Mouse (Mus musculus) small intestine, adult 2 months (tissue): ENCODE data around the gene Ptch1. TPM values are rescaled to one million over a fixed set of nuclear protein-coding genes. Genes with fewer than 3 reads are reported as not detected.

Experiments
- H3K27ac ChIP-seq: fragments of 200-500 bp; 2 replicates; pipeline ENCODE4 v1.5.1; 2012; ENCODE audit warnings: low read depth, low read length, control low read depth, inconsistent platforms; ENCODE audit not compliant: insufficient read depth
- H3K27me3 ChIP-seq: fragments of 200-500 bp; 2 replicates; pipeline ENCODE4 v1.6.1; 2012; ENCODE audit warnings: mild to moderate bottlenecking, moderate library complexity, low read length, inconsistent platforms; ENCODE audit not compliant: control insufficient read depth, insufficient read depth
- H3K36me3 ChIP-seq: fragments of 200-500 bp; 2 replicates; pipeline ENCODE4 v1.6.1; 2012; ENCODE audit warnings: mild to moderate bottlenecking, low read length, control low read depth, inconsistent platforms; ENCODE audit not compliant: control insufficient read depth, insufficient read depth
- H3K4me1 ChIP-seq: fragments of 200-500 bp; 2 replicates; pipeline ENCODE4 v1.6.1; 2012; ENCODE audit warnings: low read length, inconsistent platforms, mixed read lengths; ENCODE audit not compliant: control insufficient read depth, insufficient read depth, insufficient read length
- H3K4me3 ChIP-seq: fragments of 200-500 bp; 2 replicates; pipeline ENCODE4 v1.5.1; 2012; ENCODE audit warnings: low read depth, mild to moderate bottlenecking, control low read depth, inconsistent platforms, low read length, moderate library complexity
- CTCF ChIP-seq: fragments of 200-500 bp; IDR thresholded peaks from 2 replicates; pipeline ENCODE4 v1.5.1; 2012; ENCODE audit warnings: low read depth, mild to moderate bottlenecking, control low read depth, inconsistent platforms, low read length, moderate library complexity, mixed read lengths; ENCODE audit not compliant: insufficient replicate concordance, insufficient read length; ENCODE audit errors: extremely low read depth
- POLR2A ChIP-seq: fragments of 200-500 bp; IDR thresholded peaks from 2 replicates; pipeline ENCODE4 v1.6.1; 2012; ENCODE audit warnings: low read depth, mild to moderate bottlenecking, control low read depth, inconsistent platforms, low read length, moderate library complexity
- WGBS: fragments of 180-500 bp; shearing (Covaris S2); methylation state at CpG from one replicate; pipeline ENCODE4 v1.1.7; 2018; 5-methylcytosine and 5-hydroxymethylcytosine counted together
- polyA plus RNA-seq: library from polyadenylated mRNA; depleted of rRNA; stranded (reverse); fragments of >200 nt; gene quantifications from 2 replicates; pipeline ENCODE4 v1.2.3, GENCODE M21; 2012

The Ptch1 gene
- polyA plus RNA-seq, 1 experiment, result 20.5 TPM

DNA sequence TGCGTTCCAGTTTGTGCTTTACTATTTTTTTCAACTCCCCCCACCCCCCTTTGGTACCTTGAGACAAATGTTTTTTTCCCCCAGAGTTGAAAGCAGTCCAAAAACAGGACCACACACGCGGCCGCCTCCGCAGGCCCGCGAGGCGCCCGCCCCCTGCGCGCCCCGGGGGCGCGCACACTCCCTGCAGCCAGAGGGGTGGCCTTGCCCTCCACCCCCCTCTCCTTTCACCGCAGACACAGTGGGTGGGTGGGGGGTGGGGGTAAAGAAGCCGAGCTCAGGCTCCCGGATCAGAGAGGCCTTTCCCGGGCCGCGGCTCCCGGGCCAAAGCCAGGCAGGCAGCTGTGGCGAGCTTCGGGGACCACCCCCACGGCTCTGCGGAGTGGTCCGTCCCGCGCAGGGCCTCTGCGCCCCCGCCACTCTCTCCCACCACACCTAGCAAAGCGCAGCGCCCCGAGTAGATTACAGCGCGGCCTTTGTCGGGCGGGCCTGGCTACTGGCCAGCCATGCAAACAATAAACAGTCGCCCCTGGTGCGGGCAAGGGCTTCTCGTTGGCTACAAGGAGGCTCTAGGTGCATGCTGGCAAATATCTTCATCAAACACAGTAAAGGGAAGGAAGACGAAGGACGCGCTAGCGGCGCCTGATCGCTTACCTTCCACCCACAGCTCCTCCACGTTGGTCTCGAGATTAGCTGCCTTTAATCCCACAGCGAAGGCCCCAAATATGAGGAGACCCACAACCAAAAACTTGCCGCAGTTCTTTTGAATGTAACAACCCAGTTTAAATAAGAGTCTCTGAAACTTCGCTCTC lies 10.2 kb downstream of the Ptch1 start:
- WGBS, result under 1% methylated on average over 51 of the region's 51 CpGs
- peak overlapping the region; percentile 92 for H3K27ac ChIP-seq
- H3K36me3 ChIP-seq, result no peaks in the 10 kb centered on the region; the same call in 1 of the 2 replicates
- TF ChIP-seq POLR2A (peak; percentile 39; the same call in 1 of the 2 replicates), CTCF (no peak)
- H3K4me3 ChIP-seq, result peak overlapping the region; percentile 96
- peaks cover 5% of the 10 kb centered on the region; the same call in 1 of the 2 replicates for H3K4me1 ChIP-seq
- no peaks in the 10 kb centered on the region for H3K27me3 ChIP-seq

DNA sequence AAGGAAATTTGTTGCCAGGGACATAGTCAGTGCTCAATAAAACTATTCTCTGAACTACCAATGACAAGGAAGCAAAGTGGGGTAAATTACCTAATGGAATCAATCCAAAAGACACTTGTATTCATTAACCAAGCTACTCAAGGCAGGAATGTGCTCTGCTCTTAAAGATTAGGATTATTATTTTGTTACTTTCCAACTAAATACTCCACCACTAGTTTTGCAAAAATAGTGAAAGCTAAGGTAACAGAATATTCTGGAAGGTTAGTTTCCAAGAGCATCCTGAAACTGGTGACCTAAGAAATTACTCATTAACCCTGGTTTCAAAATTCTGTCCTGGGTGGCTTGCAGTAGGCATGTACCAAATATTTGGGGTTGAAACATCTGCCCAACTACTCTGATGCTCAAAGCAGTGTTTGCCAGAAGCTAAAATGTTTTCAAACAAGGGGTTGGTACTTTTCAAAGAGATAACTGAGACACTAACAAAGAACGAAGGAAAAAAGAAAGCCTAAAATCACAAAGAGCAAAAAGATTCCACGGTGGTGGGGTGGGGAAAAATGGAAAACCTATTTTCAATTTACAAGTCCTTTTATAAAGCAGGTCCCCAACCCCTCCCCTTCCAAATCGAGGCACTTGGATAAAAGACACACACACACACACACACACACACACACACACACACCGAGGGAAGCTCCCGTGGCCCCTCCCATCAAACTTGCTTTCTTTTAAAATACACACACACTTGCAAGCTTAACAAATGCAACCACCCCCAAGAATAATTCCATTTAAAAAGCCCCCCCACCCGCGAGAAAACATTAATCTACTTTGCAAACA lies 11.0 kb downstream of the Ptch1 start:
- H3K4me3 ChIP-seq, result peak overlapping the region; percentile 96
- H3K27ac ChIP-seq, result peak overlapping the region; percentile 15; the same call in 1 of the 2 replicates
- 2% methylated on average over 7 of the region's 7 CpGs for WGBS
- H3K36me3 ChIP-seq, result no peaks in the 10 kb centered on the region; the same call in 1 of the 2 replicates
- no peaks in the 10 kb centered on the region for H3K27me3 ChIP-seq
- peaks cover 5% of the 10 kb centered on the region; the same call in 1 of the 2 replicates for H3K4me1 ChIP-seq
- no peak for TF ChIP-seq CTCF
- TF ChIP-seq POLR2A, result no peak

GRCm38 (mm10) chr13:63558297-63558890 lies 15.0 kb downstream of the Ptch1 start:
- TF ChIP-seq CTCF (no peak), POLR2A (no peak)
- H3K27me3 ChIP-seq, result no peaks in the 10 kb centered on the region
- 59% methylated on average over 8 of the region's 8 CpGs for WGBS

DNA sequence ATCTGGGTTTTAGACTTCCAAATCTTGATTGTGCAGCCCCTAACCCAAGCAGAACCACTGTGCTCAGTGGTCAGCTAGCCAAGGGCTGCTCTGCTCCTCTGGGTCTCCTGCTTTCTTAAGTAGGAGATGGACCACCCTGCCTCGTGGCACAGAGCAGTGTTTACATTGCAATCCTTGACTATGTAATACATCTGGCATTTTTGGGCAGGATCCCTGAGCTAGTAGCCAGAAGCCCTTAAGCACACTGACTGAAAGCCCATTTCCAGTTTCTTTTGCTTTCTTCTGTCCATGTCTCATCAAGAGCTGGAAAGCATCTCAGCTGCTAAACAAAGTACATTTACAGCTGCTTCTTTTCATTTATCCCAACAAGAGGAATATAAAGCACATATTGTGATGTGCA lies 17.0 kb downstream of the Ptch1 start:
- WGBS, result 42% methylated on average over 1 of the region's 1 CpGs
- Histone ChIP-seq H3K27ac (peak overlapping the region; percentile 38), H3K36me3 (no peaks in the 10 kb centered on the region; the same call in 1 of the 2 replicates), H3K4me1 (peaks cover 8% of the 10 kb centered on the region), H3K4me3 (no peak overlapping the region), H3K27me3 (no peaks in the 10 kb centered on the region)
- TF ChIP-seq CTCF (no peak), POLR2A (no peak)

More at GRCm38 (mm10) chr13:63558297-63558890, 15.0 kb downstream of the Ptch1 start:
- H3K4me3 ChIP-seq, result no peak overlapping the region
- no peak overlapping the region for H3K27ac ChIP-seq
- no peaks in the 10 kb centered on the region; the same call in 1 of the 2 replicates for H3K36me3 ChIP-seq
- peaks cover 5% of the 10 kb centered on the region; the same call in 1 of the 2 replicates for H3K4me1 ChIP-seq

- H3K4me1 ChIP-seq, result peaks cover 8% of the 10 kb centered on the region
- 67% methylated on average over 5 of the region's 5 CpGs for WGBS
- H3K27ac ChIP-seq, result peak overlapping the region; percentile 38; the same call in 1 of the 2 replicates
- no peak overlapping the region for H3K4me3 ChIP-seq
- TF ChIP-seq CTCF, result no peak
- TF ChIP-seq POLR2A, result no peak
- no peaks in the 10 kb centered on the region for H3K27me3 ChIP-seq
- no peaks in the 10 kb centered on the region; the same call in 1 of the 2 replicates for H3K36me3 ChIP-seq
Observed at GRCm38 (mm10) chr13:63555885-63556284, 17.5 kb downstream of the Ptch1 start.

DNA sequence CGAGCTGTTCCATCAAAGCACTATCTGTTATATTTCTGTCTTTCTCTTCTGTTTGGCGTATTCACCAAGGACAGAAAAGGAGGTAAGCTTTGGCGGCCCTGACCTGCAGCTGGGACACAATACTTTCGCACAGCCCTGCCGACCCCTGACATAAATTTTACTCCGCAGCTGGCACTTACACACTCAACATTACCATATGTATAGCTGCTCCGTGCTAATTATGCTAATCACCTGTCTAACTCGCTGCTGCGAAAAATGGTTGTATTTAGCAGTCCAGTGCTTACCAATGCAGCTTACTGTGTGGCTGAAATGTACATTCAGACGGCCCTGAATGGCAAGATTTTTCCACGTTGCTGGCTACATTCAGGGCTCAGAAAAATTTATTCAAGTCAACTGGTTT lies 18.8 kb downstream of the Ptch1 start:
- 77% methylated on average over 11 of the region's 11 CpGs for WGBS
- TF ChIP-seq POLR2A (no peak), CTCF (no peak)
- Histone ChIP-seq H3K27me3 (no peaks in the 10 kb centered on the region), H3K4me1 (peaks cover 8% of the 10 kb centered on the region), H3K36me3 (no peaks in the 10 kb centered on the region), H3K4me3 (no peak overlapping the region), H3K27ac (no peak overlapping the region)

DNA sequence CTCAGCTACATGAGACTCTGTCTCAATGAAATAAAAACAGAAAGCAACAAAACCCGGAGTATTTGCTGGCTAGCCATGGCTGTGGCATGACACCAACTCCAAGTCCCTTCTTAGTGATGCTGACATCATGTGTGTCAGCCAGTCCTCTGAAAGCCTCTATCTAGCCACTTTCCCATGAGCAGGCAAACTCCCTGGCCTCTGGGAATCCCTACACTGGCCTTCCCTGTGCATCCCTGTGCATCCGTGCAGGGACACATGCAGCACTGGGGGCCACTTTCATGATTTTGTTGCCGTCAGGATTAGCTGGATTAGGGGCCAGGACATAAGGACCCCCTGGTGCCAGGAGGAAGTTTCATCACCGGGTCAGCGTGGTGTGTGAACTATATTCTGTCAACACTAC lies 20.0 kb downstream of the Ptch1 start:
- Histone ChIP-seq H3K27ac (0 out of 2 replicates have a peak overlapping the region, but pooled peaks have one; percentile 21), H3K4me3 (no peak overlapping the region), H3K36me3 (no peaks in the 10 kb centered on the region), H3K27me3 (no peaks in the 10 kb centered on the region), H3K4me1 (peaks cover 6% of the 10 kb centered on the region)
- TF ChIP-seq CTCF (no peak), POLR2A (no peak)
- WGBS, result 68% methylated on average over 5 of the region's 5 CpGs
